In genomic region chr7:40072478-40072877, GRCm38 (mm10) we compare ENCODE assay signal across 11 mouse cellular contexts.
DNase-seq lines count a peak whose midpoint lies in the region; ATAC-seq lines count a peak whose summit lies in the region.
"Had no signal": no experiment of that assay in that cellular context is flagged by ENCODE, and none has a peak within 500 bp of the region (broad histone marks: within the 10 kb centered on the region; RNA-seq: fewer than 3 reads in every experiment).

No protein-coding gene starts in this region.

- no peaks in the 10 kb centered on the region for H3K27me3 ChIP-seq in heart, embryonic 12.5 days (replicated peaks)
- no peaks in the 10 kb centered on the region for H3K27me3 ChIP-seq in midbrain, embryonic 11.5 days (ENCODE audit: control insufficient read depth, insufficient read depth, low read length)
- no peaks in the 10 kb centered on the region for H3K27me3 ChIP-seq in midbrain, embryonic 10.5 days (ENCODE audit: low read depth, poor library complexity, severe bottlenecking)
- no peaks in the 10 kb centered on the region for H3K27me3 ChIP-seq in limb, embryonic 10.5 days (ENCODE audit: low read depth, poor library complexity, severe bottlenecking)
- H3K27me3 ChIP-seq: neural tube, embryonic 12.5 days; stomach, embryonic 15.5 days had no signal

- no peaks in the 10 kb centered on the region for H3K9me3 ChIP-seq in heart, embryonic 12.5 days (replicated peaks)
- H3K9me3 ChIP-seq in midbrain, embryonic 11.5 days (ENCODE audit: control insufficient read depth, low read length) = no peaks in the 10 kb centered on the region
- no peaks in the 10 kb centered on the region for H3K9me3 ChIP-seq in midbrain, embryonic 10.5 days (replicated peaks)
- no peaks in the 10 kb centered on the region for H3K9me3 ChIP-seq in limb, embryonic 10.5 days (replicated peaks)
- H3K9me3 ChIP-seq: neural tube, embryonic 12.5 days; stomach, embryonic 15.5 days had no signal

- DNase-seq in heart, adult 9 months (ENCODE audit: low spot score in 2 of 2) = no peak
- DNase-seq in midbrain, embryonic 11.5 days (ENCODE audit: low spot score, missing footprints) = no peak
- no peak for DNase-seq in midbrain, embryonic 10.5 days (ENCODE audit: low spot score)
- DNase-seq in kidney, postnatal 14 days = peak; percentile 3
- DNase-seq in telencephalon, adult 2 months (ENCODE audit: low read depth, low spot score) = peak; percentile 16
- no peak for DNase-seq in limb, embryonic 10.5 days (ENCODE audit: low spot score)
- DNase-seq in thymus, postnatal 0 days (ENCODE audit: low spot score) = no peak
- DNase-seq: lung, adult 2 months had no signal

- no peak overlapping the region for H3K27ac ChIP-seq in heart, embryonic 12.5 days (ENCODE audit: poor library complexity, severe bottlenecking)
- no peak overlapping the region for H3K27ac ChIP-seq in midbrain, embryonic 11.5 days (ENCODE audit: low read depth, low read length)
- H3K27ac ChIP-seq in midbrain, embryonic 10.5 days (replicated peaks) = no peak overlapping the region
- no peak overlapping the region for H3K27ac ChIP-seq in limb, embryonic 10.5 days
- H3K27ac ChIP-seq: neural tube, embryonic 12.5 days; stomach, embryonic 15.5 days had no signal

- H3K4me1 ChIP-seq in heart, embryonic 12.5 days (replicated peaks) = no peaks in the 10 kb centered on the region
- no peaks in the 10 kb centered on the region for H3K4me1 ChIP-seq in midbrain, embryonic 11.5 days (ENCODE audit: control insufficient read depth, insufficient read depth, low read length)
- H3K4me1 ChIP-seq in midbrain, embryonic 10.5 days = no peaks in the 10 kb centered on the region
- H3K4me1 ChIP-seq in limb, embryonic 10.5 days = no peaks in the 10 kb centered on the region
- H3K4me1 ChIP-seq: neural tube, embryonic 12.5 days; stomach, embryonic 15.5 days had no signal

- 0 out of 2 replicates have a peak, but pooled peaks have one; percentile 33 for ATAC-seq in heart, embryonic 12.5 days (ENCODE audit: insufficient number of reproducible peaks, low FRiP score)
- ATAC-seq in midbrain, embryonic 11.5 days (ENCODE audit: low FRiP score) = peak; percentile 42; the same call in 1 of the 2 replicates

- no peaks in the 10 kb centered on the region for H3K36me3 ChIP-seq in heart, embryonic 12.5 days
- no peaks in the 10 kb centered on the region for H3K36me3 ChIP-seq in midbrain, embryonic 11.5 days (ENCODE audit: control insufficient read depth, insufficient read depth, low read length)
- H3K36me3 ChIP-seq in midbrain, embryonic 10.5 days = no peaks in the 10 kb centered on the region
- no peaks in the 10 kb centered on the region for H3K36me3 ChIP-seq in limb, embryonic 10.5 days
- H3K36me3 ChIP-seq: neural tube, embryonic 12.5 days; stomach, embryonic 15.5 days had no signal

- no peak overlapping the region for H3K9ac ChIP-seq in heart, embryonic 12.5 days
- no peak overlapping the region for H3K9ac ChIP-seq in midbrain, embryonic 11.5 days (ENCODE audit: low read length)
- H3K9ac ChIP-seq: neural tube, embryonic 12.5 days; stomach, embryonic 15.5 days had no signal

- H3K4me2 ChIP-seq in heart, embryonic 12.5 days = no peak overlapping the region
- no peak overlapping the region for H3K4me2 ChIP-seq in midbrain, embryonic 11.5 days
- H3K4me2 ChIP-seq: neural tube, embryonic 12.5 days; stomach, embryonic 15.5 days had no signal

- 63% methylated on average over 1 of the region's 1 CpGs for WGBS in heart, embryonic 12.5 days
- WGBS in midbrain, embryonic 11.5 days = 69% methylated on average over 1 of the region's 1 CpGs
- 70% methylated on average over 1 of the region's 1 CpGs for WGBS in midbrain, embryonic 10.5 days
- WGBS in limb, embryonic 10.5 days = 88% methylated on average over 1 of the region's 1 CpGs

- H3K4me3 ChIP-seq in heart, embryonic 12.5 days = no peak overlapping the region
- H3K4me3 ChIP-seq in midbrain, embryonic 11.5 days (ENCODE audit: low read depth, low read length) = no peak overlapping the region
- H3K4me3 ChIP-seq in midbrain, embryonic 10.5 days = no peak overlapping the region
- H3K4me3 ChIP-seq in limb, embryonic 10.5 days = no peak overlapping the region
- H3K4me3 ChIP-seq: neural tube, embryonic 12.5 days; stomach, embryonic 15.5 days had no signal

Comparison
In these comparisons a context has a peak if more than half of its experiments do, and no peak if none do; other contexts are left out.
1. DNase-seq: peak in kidney, postnatal 14 days (single experiment) and telencephalon, adult 2 months (single experiment); none in heart, adult 9 months (0 of 2), midbrain, embryonic 11.5 days (single experiment), midbrain, embryonic 10.5 days (single experiment), limb, embryonic 10.5 days (single experiment) and thymus, postnatal 0 days (single experiment).